In genomic region chr12:47163171-47163570, GRCm38 (mm10) we compare ENCODE assay signal across 12 mouse cellular contexts.
A peak's percentile ranks its signal among the peaks of the same experiment; 100 is the strongest.
DNase-seq lines count a peak whose midpoint lies in the region; ATAC-seq lines count a peak whose summit lies in the region.
"Had no signal": no experiment of that assay in that cellular context is flagged by ENCODE, and none has a peak within 500 bp of the region (broad histone marks: within the 10 kb centered on the region; RNA-seq: fewer than 3 reads in every experiment).

No protein-coding gene starts in this region.

- H3K27ac ChIP-seq in forebrain, embryonic 15.5 days (replicated peaks) = peak overlapping the region; percentile 51
- peak overlapping the region; percentile 80 for H3K27ac ChIP-seq in midbrain, embryonic 10.5 days (replicated peaks)
- no peak overlapping the region for H3K27ac ChIP-seq in kidney, embryonic 16.5 days (ENCODE audit: low read length)
- H3K27ac ChIP-seq: liver, embryonic 14.5 days had no signal

- H3K4me3 ChIP-seq in forebrain, embryonic 15.5 days = no peak overlapping the region; the same call in 1 of the 2 replicates
- no peak overlapping the region for H3K4me3 ChIP-seq in midbrain, embryonic 10.5 days
- H3K4me3 ChIP-seq in kidney, embryonic 16.5 days (ENCODE audit: low read length) = no peak overlapping the region

- H3K4me2 ChIP-seq in forebrain, embryonic 15.5 days (replicated peaks) = peak overlapping the region; percentile 28
- no peak overlapping the region for H3K4me2 ChIP-seq in kidney, embryonic 16.5 days (replicated peaks; ENCODE audit: low read depth, low read length)

- 3% methylated on average over 1 of the region's 1 CpGs for WGBS in forebrain, embryonic 15.5 days
- 32% methylated on average over 1 of the region's 1 CpGs for WGBS in midbrain, embryonic 10.5 days
- WGBS in kidney, embryonic 16.5 days = 29% methylated on average over 1 of the region's 1 CpGs

- H3K27me3 ChIP-seq in forebrain, embryonic 15.5 days = no peaks in the 10 kb centered on the region; the same call in 1 of the 2 replicates
- no peaks in the 10 kb centered on the region for H3K27me3 ChIP-seq in midbrain, embryonic 10.5 days (ENCODE audit: low read depth, poor library complexity, severe bottlenecking)
- no peaks in the 10 kb centered on the region for H3K27me3 ChIP-seq in kidney, embryonic 16.5 days (ENCODE audit: insufficient read depth, low read length)

- peak; percentile 3 to 5 for DNase-seq in left cerebral cortex, postnatal 25 days (ENCODE audit: low spot score in 2 of 2)
- no peak for DNase-seq in left cerebral cortex, postnatal 36 days (ENCODE audit: low spot score in 2 of 2)
- DNase-seq in midbrain, embryonic 10.5 days (ENCODE audit: low spot score) = no peak
- DNase-seq in telencephalon, adult 2 months (ENCODE audit: low read depth, low spot score) = peak; percentile 9
- DNase-seq in ovary, adult 18-20 months (ENCODE audit: low spot score) = no peak
- DNase-seq: adrenal gland, adult 8-10 months; gastrocnemius, postnatal 14 days; kidney, adult 2 months; thymus, postnatal 36 days had no signal

- no peak overlapping the region for H3K9ac ChIP-seq in forebrain, embryonic 15.5 days (replicated peaks)
- H3K9ac ChIP-seq in kidney, embryonic 16.5 days (replicated peaks; ENCODE audit: low read length) = no peak overlapping the region
- H3K9ac ChIP-seq: liver, embryonic 14.5 days had no signal

- H3K9me3 ChIP-seq in forebrain, embryonic 15.5 days = no peaks in the 10 kb centered on the region
- H3K9me3 ChIP-seq in midbrain, embryonic 10.5 days (replicated peaks) = no peaks in the 10 kb centered on the region
- no peaks in the 10 kb centered on the region for H3K9me3 ChIP-seq in kidney, embryonic 16.5 days (ENCODE audit: low read length)

- intact Hi-C loops in left cerebral cortex, postnatal 25 days (cut with DNase I) = loop anchor here (5.0 to 10.0 kb wide), 4 partner anchors 528 to 1696 kb away; no protein-coding TSS in a partner anchor
- intact Hi-C loops in left cerebral cortex, postnatal 36 days (cut with DNase I) = loop anchor here (2.0 kb wide), 1 partner anchor 344 kb away; the partner anchor contains the start of gene Nova1

- H3K36me3 ChIP-seq in forebrain, embryonic 15.5 days = no peaks in the 10 kb centered on the region
- H3K36me3 ChIP-seq in midbrain, embryonic 10.5 days = no peaks in the 10 kb centered on the region
- H3K36me3 ChIP-seq in kidney, embryonic 16.5 days (ENCODE audit: insufficient read depth, low read length) = no peaks in the 10 kb centered on the region

- H3K4me1 ChIP-seq in forebrain, embryonic 15.5 days = peaks cover 28% of the 10 kb centered on the region
- peaks cover 28% of the 10 kb centered on the region for H3K4me1 ChIP-seq in midbrain, embryonic 10.5 days
- no peaks in the 10 kb centered on the region for H3K4me1 ChIP-seq in kidney, embryonic 16.5 days (ENCODE audit: insufficient read depth, low read length)

- peak; percentile 49 for ATAC-seq in forebrain, embryonic 15.5 days (replicated peaks)
- no peak for ATAC-seq in kidney, embryonic 16.5 days (ENCODE audit: low FRiP score, low TSS enrichment)

Comparison
In these comparisons a context has a peak if more than half of its experiments do, and no peak if none do; other contexts are left out.
1. DNase-seq: peak in left cerebral cortex, postnatal 25 days (2 of 2) and telencephalon, adult 2 months (single experiment); none in left cerebral cortex, postnatal 36 days (0 of 2), midbrain, embryonic 10.5 days (single experiment) and ovary, adult 18-20 months (single experiment).